In genomic region chrX:10577356-10577755, GRCm38 (mm10) we compare ENCODE assay signal across 9 mouse cellular contexts.
DNase-seq lines count a peak whose midpoint lies in the region; ATAC-seq and TF ChIP-seq lines count a peak whose summit lies in the region.
"Had no signal": no experiment of that assay in that cellular context is flagged by ENCODE, and none has a peak within 500 bp of the region (broad histone marks: within the 10 kb centered on the region; RNA-seq: fewer than 3 reads in every experiment).

No protein-coding gene starts in this region.

- no peak overlapping the region for H3K27ac ChIP-seq in liver, postnatal 0 days (ENCODE audit: low read depth)
- no peak overlapping the region for H3K27ac ChIP-seq in liver, embryonic 11.5 days (ENCODE audit: low read depth, low read length)
- H3K27ac ChIP-seq in midbrain, embryonic 14.5 days (replicated peaks; ENCODE audit: low read depth, low read length), result no peak overlapping the region
- H3K27ac ChIP-seq: neural tube, embryonic 12.5 days had no signal

- no peaks in the 10 kb centered on the region; the same call in 1 of the 2 replicates for H3K9me3 ChIP-seq in liver, postnatal 0 days (ENCODE audit: low read length)
- no peaks in the 10 kb centered on the region for H3K9me3 ChIP-seq in liver, embryonic 11.5 days (ENCODE audit: control insufficient read depth, low read length)
- H3K9me3 ChIP-seq in midbrain, embryonic 14.5 days (ENCODE audit: control insufficient read depth, low read length), result no peaks in the 10 kb centered on the region
- H3K9me3 ChIP-seq: neural tube, embryonic 12.5 days had no signal

- no peak for ATAC-seq in liver, postnatal 0 days
- no peak for ATAC-seq in liver, embryonic 11.5 days (replicated peaks; ENCODE audit: low FRiP score)
- ATAC-seq in midbrain, embryonic 14.5 days (ENCODE audit: low FRiP score, low TSS enrichment), result no peak

- H3K27me3 ChIP-seq in liver, postnatal 0 days (ENCODE audit: insufficient read depth, low read length), result no peaks in the 10 kb centered on the region
- H3K27me3 ChIP-seq in liver, embryonic 11.5 days (replicated peaks; ENCODE audit: control insufficient read depth, insufficient read depth, low read length), result no peaks in the 10 kb centered on the region
- no peaks in the 10 kb centered on the region for H3K27me3 ChIP-seq in midbrain, embryonic 14.5 days (ENCODE audit: control insufficient read depth, insufficient read depth, low read length)
- H3K27me3 ChIP-seq: neural tube, embryonic 12.5 days had no signal

- WGBS in liver, postnatal 0 days (ENCODE audit: insufficient replicate concordance), result 30% methylated on average over 1 of the region's 1 CpGs
- WGBS in liver, embryonic 11.5 days, result 16% methylated on average over 1 of the region's 1 CpGs
- 4% methylated on average over 1 of the region's 1 CpGs for WGBS in midbrain, embryonic 14.5 days

- H3K9ac ChIP-seq in liver, postnatal 0 days (replicated peaks), result no peak overlapping the region
- H3K9ac ChIP-seq in liver, embryonic 11.5 days (ENCODE audit: low read depth, low read length), result no peak overlapping the region
- H3K9ac ChIP-seq in midbrain, embryonic 14.5 days (replicated peaks; ENCODE audit: low read length), result no peak overlapping the region
- H3K9ac ChIP-seq: neural tube, embryonic 12.5 days had no signal

- H3K4me1 ChIP-seq in liver, postnatal 0 days (ENCODE audit: insufficient read depth), result no peaks in the 10 kb centered on the region
- no peaks in the 10 kb centered on the region for H3K4me1 ChIP-seq in liver, embryonic 11.5 days (replicated peaks; ENCODE audit: control insufficient read depth, insufficient read depth, low read length)
- H3K4me1 ChIP-seq in midbrain, embryonic 14.5 days (ENCODE audit: control insufficient read depth, insufficient read depth, low read length), result no peaks in the 10 kb centered on the region
- H3K4me1 ChIP-seq: neural tube, embryonic 12.5 days had no signal

- TF ChIP-seq EP300 in liver, postnatal 0 days (IDR thresholded peaks at IDR 0.05; ENCODE audit: low read depth), result no peak

- H3K4me2 ChIP-seq in liver, postnatal 0 days (ENCODE audit: low read depth, low read length), result no peak overlapping the region
- H3K4me2 ChIP-seq in liver, embryonic 11.5 days, result no peak overlapping the region
- H3K4me2 ChIP-seq in midbrain, embryonic 14.5 days (ENCODE audit: low read length), result no peak overlapping the region
- H3K4me2 ChIP-seq: neural tube, embryonic 12.5 days had no signal

- intact Hi-C loops in gastrocnemius, postnatal 14 days (cut with DNase I; ENCODE audit: low total_unique reads), result no loop called here

- DNase-seq in gastrocnemius, adult 18-20 months (ENCODE audit: low spot score), result peak; percentile 26
- no peak for DNase-seq in gastrocnemius, postnatal 14 days
- no peak for DNase-seq in liver, postnatal 0 days
- DNase-seq in liver, embryonic 11.5 days (ENCODE audit: low spot score), result no peak
- peak; percentile 16 for DNase-seq in c-Kit-positive CD71-negative TER-119-negative erythroid progenitor cells, embryonic 14.5 days (ENCODE audit: low read depth)
- DNase-seq in midbrain, embryonic 14.5 days, result peak; percentile 80
- DNase-seq in adrenal gland, adult 2 months, result no peak
- no peak for DNase-seq in urinary bladder, postnatal 4 days (ENCODE audit: low spot score in 2 of 2)

- TF ChIP-seq CTCF in liver, postnatal 0 days (IDR thresholded peaks at IDR 0.05; ENCODE audit: low read depth), result peak; percentile 67

- H3K36me3 ChIP-seq in liver, postnatal 0 days (replicated peaks; ENCODE audit: insufficient read depth, low read length), result no peaks in the 10 kb centered on the region
- no peaks in the 10 kb centered on the region for H3K36me3 ChIP-seq in liver, embryonic 11.5 days (ENCODE audit: control insufficient read depth, insufficient read depth, low read length)
- H3K36me3 ChIP-seq in midbrain, embryonic 14.5 days (ENCODE audit: control insufficient read depth, insufficient read depth, low read length), result no peaks in the 10 kb centered on the region
- H3K36me3 ChIP-seq: neural tube, embryonic 12.5 days had no signal

- H3K4me3 ChIP-seq in liver, postnatal 0 days (ENCODE audit: low read depth, low read length), result no peak overlapping the region
- H3K4me3 ChIP-seq in liver, embryonic 11.5 days (ENCODE audit: low read depth, low read length), result no peak overlapping the region
- no peak overlapping the region for H3K4me3 ChIP-seq in midbrain, embryonic 14.5 days (replicated peaks; ENCODE audit: low read depth, low read length)
- H3K4me3 ChIP-seq: neural tube, embryonic 12.5 days had no signal

Comparison
In these comparisons a context has a peak if more than half of its experiments do, and no peak if none do; other contexts are left out.
1. DNase-seq: peak in gastrocnemius, adult 18-20 months (single experiment), c-Kit-positive CD71-negative TER-119-negative erythroid progenitor cells, embryonic 14.5 days (single experiment) and midbrain, embryonic 14.5 days (single experiment); none in gastrocnemius, postnatal 14 days (single experiment), liver, postnatal 0 days (single experiment), liver, embryonic 11.5 days (single experiment), adrenal gland, adult 2 months (single experiment) and urinary bladder, postnatal 4 days (0 of 2).